In genomic region chr7:122296331-122296730, GRCm38 (mm10) we compare ENCODE assay signal across 17 mouse cellular contexts.
"Had no signal": no experiment of that assay in that cellular context is flagged by ENCODE, and none has a peak within 500 bp of the region (broad histone marks: within the 10 kb centered on the region; RNA-seq: fewer than 3 reads in every experiment).

No protein-coding gene starts in this region.

- H3K27ac ChIP-seq: kidney, embryonic 15.5 days; liver, embryonic 15.5 days; midbrain, embryonic 13.5 days; neural tube, embryonic 15.5 days had no signal

- H3K36me3 ChIP-seq: kidney, embryonic 15.5 days; liver, embryonic 15.5 days; midbrain, embryonic 13.5 days had no signal

- H3K4me1 ChIP-seq: kidney, embryonic 15.5 days; liver, embryonic 15.5 days; midbrain, embryonic 13.5 days had no signal

- H3K4me3 ChIP-seq: kidney, embryonic 15.5 days; liver, embryonic 15.5 days; midbrain, embryonic 13.5 days; myocyte; neural tube, embryonic 15.5 days had no signal

- DNase-seq: kidney, adult 2 months; kidney, postnatal 14 days; layer of hippocampus, postnatal 36 days; left cerebral cortex, postnatal 4 days; lung, adult 2 months; lung, postnatal 4 days; right cerebral cortex, adult 18-20 months; right cerebral cortex, postnatal 25 days; thymus, adult 18-20 months; thymus, postnatal 14 days had no signal

- ATAC-seq: lung, postnatal 0 days; midbrain, embryonic 13.5 days had no signal

- H3K4me2 ChIP-seq: kidney, embryonic 15.5 days; liver, embryonic 11.5 days; liver, embryonic 15.5 days; midbrain, embryonic 13.5 days; neural tube, embryonic 15.5 days had no signal

- H3K9ac ChIP-seq: kidney, embryonic 15.5 days; liver, embryonic 15.5 days; midbrain, embryonic 13.5 days; neural tube, embryonic 15.5 days had no signal

- H3K27me3 ChIP-seq: kidney, embryonic 15.5 days; liver, embryonic 15.5 days; neural tube, embryonic 15.5 days had no signal

- H3K9me3 ChIP-seq: kidney, embryonic 15.5 days; liver, embryonic 15.5 days; midbrain, embryonic 13.5 days; neural tube, embryonic 15.5 days had no signal
